Mouse (Mus musculus) cortical plate, adult 2 months (tissue): ENCODE results near the gene Slc35f5.

ENCODE experiments used
- CTCF ChIP-seq: fragments of 200-500 bp; IDR thresholded peaks from 2 replicates; pipeline ENCODE4 v1.5.1; 2011; ENCODE audit warnings: mild to moderate bottlenecking, control low read depth, low read length; ENCODE audit not compliant: insufficient read depth; ENCODE audit errors: extremely low read depth
- POLR2A ChIP-seq: fragments of 200-500 bp; IDR thresholded peaks from 2 replicates; pipeline ENCODE4 v1.6.1; 2011; ENCODE audit warnings: mild to moderate bottlenecking, low read length, control low read depth; ENCODE audit not compliant: insufficient read depth; ENCODE audit errors: extremely low read depth

DNA sequence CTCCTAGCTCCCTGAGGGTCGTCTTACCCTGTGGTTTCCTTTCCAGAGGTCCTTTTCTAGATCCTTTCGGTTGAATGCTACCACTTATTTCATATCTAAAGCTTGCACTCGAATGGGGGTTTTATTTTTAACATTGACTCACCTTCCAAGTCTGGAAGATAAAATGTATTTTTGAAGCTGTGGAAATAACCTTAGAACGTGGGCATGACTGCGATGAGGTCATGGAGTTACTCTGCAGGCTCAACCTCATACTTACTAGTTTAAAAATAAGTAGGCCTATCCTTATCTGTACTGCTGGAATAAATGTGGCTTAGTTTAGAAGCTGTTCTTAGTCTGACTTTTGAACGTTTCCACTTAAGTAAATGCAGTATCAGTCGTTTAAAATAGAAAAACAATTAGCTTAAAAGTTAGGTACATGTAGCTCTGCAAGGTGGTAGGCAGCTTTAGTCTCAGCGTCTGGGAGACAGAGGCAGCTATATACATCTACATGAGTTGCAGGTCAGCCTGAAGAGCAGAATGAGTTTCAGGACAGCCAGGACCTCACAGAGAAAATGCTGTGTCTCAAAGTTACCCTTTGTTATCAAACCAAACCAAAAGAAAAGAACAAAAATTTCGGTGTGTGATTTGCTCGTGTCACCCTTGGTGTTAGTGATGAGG is 15.2 kb downstream of the Slc35f5 start:
- TF ChIP-seq POLR2A (no peak), CTCF (no peak)
